Mouse (Mus musculus) kidney, postnatal 25 days (tissue): ENCODE results near the gene Kat8.
"Not testable (repeated sequence)": the region's sequence is repeated elsewhere in the genome, so short reads cannot be mapped to it uniquely, and the experiment has no call there.

ENCODE experiments used
- DNase-seq, 2 experiments: peaks; one replicate each; pipeline ENCODE4 v3.0.0; 2021; ENCODE audit warnings: mixed read lengths in 2 of 2

Gene Kat8

GRCm38 (mm10) chr7:127912190-127912871, at the start of gene Kat8:
TSS of gene Kat8 (plus strand) at chr7:127912516.
- DNase-seq, result peak; percentile 94 to 96

GRCm38 (mm10) chr7:127866434-127866833, 45.9 kb upstream of the Kat8 start:
- DNase-seq, result no peak

GRCm38 (mm10) chr7:127867641-127868040, 44.7 kb upstream of the Kat8 start:
- DNase-seq, result no peak

DNA sequence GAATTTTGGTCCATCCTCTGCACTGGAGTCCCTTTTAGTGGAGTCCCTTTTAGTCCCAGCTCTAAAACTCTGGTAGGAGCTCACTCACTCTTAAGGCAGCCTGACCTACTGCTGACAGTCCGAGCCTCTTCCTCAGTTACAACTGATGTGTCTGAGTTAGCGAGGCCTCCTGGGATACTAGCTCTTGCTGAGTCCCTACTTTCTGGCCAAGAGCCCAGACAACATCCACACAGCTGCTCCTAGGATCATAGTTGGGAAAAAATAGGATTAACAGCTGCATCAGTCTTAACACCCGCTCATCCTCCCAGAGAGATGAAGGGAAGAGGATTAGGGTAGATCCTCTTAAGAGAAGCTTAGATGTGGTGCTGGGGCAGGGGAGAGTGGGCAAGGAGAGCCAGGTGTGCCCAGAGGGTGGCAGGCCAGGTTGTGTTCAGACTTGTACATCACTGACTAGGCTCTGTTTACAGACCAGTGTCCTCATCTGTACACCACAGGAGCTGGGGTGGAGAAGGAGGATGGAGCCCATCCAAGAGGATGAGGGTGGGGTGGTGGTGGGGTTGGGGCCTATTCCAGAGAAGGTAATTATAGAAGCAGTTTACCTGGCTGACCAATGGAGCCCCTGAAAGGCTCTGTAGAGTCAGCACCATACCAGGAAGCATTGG, 43.0 kb upstream of the Kat8 start:
- DNase-seq, result no peak

- no peak for DNase-seq
Measured at GRCm38 (mm10) chr7:127870136-127870821, 42.0 kb upstream of the Kat8 start.

GRCm38 (mm10) chr7:127874812-127875626, 37.3 kb upstream of the Kat8 start:
- no peak for DNase-seq

DNA sequence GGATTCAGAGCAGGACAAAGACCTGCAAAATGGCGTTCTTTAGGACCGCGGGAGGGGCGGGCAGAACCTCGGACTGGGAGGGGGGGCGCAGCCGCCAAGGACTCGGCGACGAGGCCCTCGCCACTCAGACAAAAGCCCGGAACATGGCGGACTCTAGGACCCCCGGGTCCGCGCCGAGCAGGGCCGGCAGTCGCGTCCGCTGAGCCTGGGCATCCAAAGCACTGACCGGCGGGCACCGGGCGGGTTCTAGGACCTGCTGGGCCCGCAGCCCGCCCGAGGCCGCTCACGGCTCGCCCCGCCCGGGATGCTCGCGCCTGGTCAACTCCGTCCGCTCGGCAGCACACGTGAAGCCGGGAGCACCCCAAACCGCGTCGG, 36.7 kb upstream of the Kat8 start:
- DNase-seq, result peak; percentile 91 to 96

DNA sequence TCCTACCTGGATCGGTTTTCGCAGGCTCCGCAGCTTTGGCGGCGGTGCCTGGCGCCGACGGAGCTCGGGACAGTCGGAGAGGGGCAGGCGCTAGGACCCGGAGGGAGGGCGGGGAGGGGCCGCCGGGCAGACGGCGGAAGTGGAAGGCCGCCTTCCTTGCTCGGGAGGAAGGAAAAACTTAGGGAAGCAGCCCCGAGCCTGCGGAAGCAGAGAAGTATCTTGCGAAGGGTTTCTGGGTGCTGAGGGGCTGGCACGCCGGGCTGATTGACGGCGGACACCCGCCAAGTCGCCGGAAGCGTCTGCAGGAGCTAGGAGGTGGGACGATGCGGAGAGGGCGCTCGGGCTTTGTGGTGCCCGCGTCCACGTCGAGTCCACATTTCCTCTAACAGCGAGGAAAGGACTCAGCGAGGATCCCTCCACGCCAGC, 36.3 kb upstream of the Kat8 start, which contains the start of gene Zfp646:
Gene Zfp646, plus strand, starts transcription at position 181 of the 426 bp plus-strand sequence.
- peak; percentile 78 to 90 for DNase-seq

DNA sequence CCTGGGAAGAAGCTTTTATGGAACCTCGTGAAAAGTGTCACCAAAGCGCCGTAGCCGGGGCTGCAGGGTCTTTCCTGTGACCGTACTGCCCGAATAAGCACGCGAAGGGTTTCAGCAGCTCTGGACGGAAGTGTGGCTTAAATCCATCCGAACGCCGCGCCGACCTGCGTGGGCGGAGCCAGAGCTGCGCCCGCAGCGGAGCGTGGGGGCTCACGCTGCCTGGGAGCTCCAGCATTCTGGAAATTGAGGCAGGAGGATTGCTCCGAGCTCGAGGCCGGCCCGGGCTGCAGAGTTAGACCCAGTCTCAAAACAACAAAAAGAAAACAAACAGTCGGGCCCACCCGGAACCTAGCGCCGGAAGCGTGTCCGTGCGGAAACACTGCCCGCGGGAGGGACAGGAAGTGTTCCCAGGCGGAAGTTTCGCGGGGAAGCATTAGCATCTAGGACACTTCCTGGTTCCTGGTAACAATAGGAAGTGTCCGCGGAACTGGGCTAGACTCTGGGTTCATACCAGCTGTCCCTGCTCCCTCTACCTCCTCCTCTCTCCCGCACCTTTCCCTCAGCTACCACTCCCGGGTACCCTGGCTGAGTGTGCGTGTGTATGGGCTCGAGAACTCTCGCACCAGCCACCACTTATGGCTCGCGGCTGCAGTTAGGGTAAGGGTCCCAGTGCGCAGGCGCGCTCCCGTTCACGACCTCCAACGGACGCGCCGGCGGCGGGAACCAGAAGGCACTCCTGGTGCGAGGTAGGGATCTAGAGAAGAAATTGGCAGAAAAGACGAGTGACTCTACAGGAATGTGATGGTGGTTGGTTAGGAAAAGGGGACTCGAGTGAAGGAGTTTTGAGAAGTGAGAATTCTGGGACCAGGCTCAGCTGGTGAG, 35.6 kb upstream of the Kat8 start, which contains the start of gene Zfp668:
Gene Zfp668, minus strand, starts transcription at position 362 of the 882 bp plus-strand sequence.
- peak; percentile 93 to 95 for DNase-seq

GRCm38 (mm10) chr7:127879301-127879700, 33.0 kb upstream of the Kat8 start:
- peak in 1 of 2 experiments; percentile 19 for DNase-seq

GRCm38 (mm10) chr7:127880431-127880830, 31.9 kb upstream of the Kat8 start:
- DNase-seq, result peak in 1 of 2 experiments; percentile 27

- DNase-seq, result peak; percentile 37 to 65
Measured at GRCm38 (mm10) chr7:127885951-127886350, 26.4 kb upstream of the Kat8 start.

DNA sequence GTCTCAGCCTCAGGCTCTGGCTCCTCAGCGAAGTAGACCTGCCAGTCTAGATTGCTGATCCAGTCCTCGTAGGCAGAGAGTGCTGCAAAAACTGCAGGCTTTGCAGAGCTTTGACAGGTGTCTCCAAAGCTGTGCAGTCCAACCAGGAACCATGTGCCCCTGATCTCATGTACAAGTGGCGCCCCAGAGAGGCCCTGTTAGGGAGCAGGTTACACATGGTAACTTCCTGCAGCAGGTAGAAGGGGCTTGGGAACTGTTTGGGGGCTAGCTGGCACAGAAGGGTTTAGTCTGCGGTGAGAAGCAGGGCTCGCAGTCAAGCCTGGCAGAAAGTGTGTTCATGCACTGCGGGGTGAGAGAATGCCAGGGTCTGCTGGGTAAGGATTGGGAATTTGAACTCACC, 25.8 kb upstream of the Kat8 start:
- peak in 1 of 2 experiments; percentile 21 for DNase-seq

GRCm38 (mm10) chr7:127887191-127887590, 25.1 kb upstream of the Kat8 start:
- DNase-seq, result peak in 1 of 2 experiments; percentile 19

DNA sequence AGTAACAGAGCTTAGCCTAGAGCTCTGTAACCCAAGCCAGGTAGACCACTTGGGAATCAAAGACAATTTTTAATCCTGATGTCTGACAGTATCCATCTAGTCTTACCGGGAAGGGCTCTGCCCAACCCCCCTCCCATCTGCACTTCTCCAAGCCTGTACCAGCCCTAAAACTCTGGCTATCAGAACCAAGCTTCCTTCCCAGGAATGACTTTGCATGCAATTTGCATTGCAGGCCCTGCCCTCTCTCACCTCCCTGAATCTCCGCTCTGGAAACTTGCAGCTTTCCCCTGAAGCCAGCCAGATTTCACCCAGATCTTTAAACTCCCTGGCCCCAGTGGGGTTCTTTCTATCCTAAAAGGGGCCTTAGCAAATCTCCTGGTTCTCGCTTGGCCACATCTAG, 24.5 kb upstream of the Kat8 start:
- peak in 1 of 2 experiments; percentile 14 for DNase-seq

GRCm38 (mm10) chr7:127888821-127889220, 23.5 kb upstream of the Kat8 start:
- DNase-seq, result peak in 1 of 2 experiments; percentile 31

GRCm38 (mm10) chr7:127890798-127891197, 21.5 kb upstream of the Kat8 start, which contains the start of gene Prss53:
TSS of gene Prss53 (minus strand) at chr7:127890970.
- DNase-seq, result peak; percentile 84 to 92

DNA sequence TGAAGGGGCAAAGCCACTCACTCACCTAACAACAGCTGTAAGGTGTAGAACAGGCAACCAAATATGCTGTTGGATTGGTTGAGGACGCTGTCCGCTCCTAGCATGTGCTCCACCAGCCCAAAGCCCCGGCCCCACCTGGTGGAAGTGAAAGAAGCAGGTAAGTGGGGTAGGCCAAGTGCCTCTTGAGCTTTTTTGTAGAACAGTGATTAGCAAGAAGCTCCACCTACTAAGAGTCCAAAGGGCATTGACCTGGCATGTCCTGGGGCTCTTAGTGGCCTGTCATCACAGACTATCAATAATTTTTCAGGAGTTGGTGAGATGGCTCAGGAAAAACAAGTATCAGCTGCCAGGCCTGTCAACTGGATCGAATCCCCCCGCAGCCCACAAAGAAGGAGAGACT, 17.8 kb upstream of the Kat8 start:
- DNase-seq, result peak in 1 of 2 experiments; percentile 27

- DNase-seq, result peak; percentile 98 to 99
Measured at GRCm38 (mm10) chr7:127895442-127895841, 16.9 kb upstream of the Kat8 start, which contains the start of the genes Gm21974 and Vkorc1. TSS of gene Gm21974 (minus strand) at chr7:127895454. TSS of gene Vkorc1 (minus strand) at chr7:127895617.

GRCm38 (mm10) chr7:127895891-127896290, 16.4 kb upstream of the Kat8 start:
- not testable (repeated sequence) for DNase-seq

DNA sequence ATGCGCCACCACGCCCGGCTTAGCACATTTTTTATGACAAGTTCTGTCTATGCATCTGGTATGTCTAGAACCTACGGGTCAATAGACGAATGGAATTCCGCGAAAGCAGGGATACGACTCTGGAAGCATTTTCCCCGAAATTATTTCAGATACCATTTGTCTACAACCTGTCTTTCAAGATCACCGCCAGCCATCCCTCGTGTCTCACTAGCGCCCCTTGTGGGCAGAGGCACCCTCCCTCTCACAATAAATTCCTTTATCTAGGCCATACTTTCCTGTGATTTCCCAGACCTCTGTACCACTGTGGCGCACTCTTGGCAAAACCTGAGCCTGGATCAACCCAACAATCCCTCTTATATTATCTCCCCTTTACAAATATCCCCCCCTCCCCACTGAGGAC, 15.9 kb upstream of the Kat8 start:
- DNase-seq, result peak; percentile 71 to 79
